Mouse (Mus musculus) liver, postnatal 0 days (tissue): ENCODE data around the gene Napepld. TPM values are rescaled to one million over a fixed set of nuclear protein-coding genes. Genes with fewer than 3 reads are reported as not detected.
A peak's percentile ranks its signal among the peaks of the same experiment; 100 is the strongest.

Experiments
- ATAC-seq: fragments of 200-750 bp; cut with Nextera tagmentation; 2 replicates; pipeline ENCODE4 v1.8.0; 2017; ENCODE audit warnings: mild to moderate bottlenecking, moderate library complexity
- DNase-seq: peaks from one replicate; pipeline ENCODE4 v3.0.0-alpha.2; 2016
- H3K27ac ChIP-seq: fragments of 300-500 bp; sonication (generic); 2 replicates; pipeline ENCODE4 v1.5.1; 2014; ENCODE audit warnings: antibody characterized with exemption, moderate library complexity, mild to moderate bottlenecking, low read depth
- H3K27me3 ChIP-seq: fragments of 300-500 bp; sonication (generic); 2 replicates; pipeline ENCODE4 v1.6.1; 2014; ENCODE audit warnings: low read length, control low read depth, mixed read lengths; ENCODE audit not compliant: insufficient read depth
- H3K36me3 ChIP-seq: fragments of 300-500 bp; sonication (generic); replicated peaks from 2 replicates; pipeline ENCODE4 v1.6.1; 2014; ENCODE audit warnings: mild to moderate bottlenecking, control low read depth, low read length, moderate library complexity, mixed read lengths; ENCODE audit not compliant: insufficient read depth
- H3K4me1 ChIP-seq: fragments of 300-500 bp; sonication (generic); 2 replicates; pipeline ENCODE4 v1.6.1; 2014; ENCODE audit warnings: antibody characterized with exemption, mild to moderate bottlenecking, control low read depth; ENCODE audit not compliant: insufficient read depth
- H3K4me2 ChIP-seq: fragments of 300-500 bp; sonication (generic); 2 replicates; pipeline ENCODE4 v1.6.1; 2014; ENCODE audit warnings: low read depth, mild to moderate bottlenecking, low read length, moderate library complexity, mixed read lengths
- H3K4me3 ChIP-seq: fragments of 300-500 bp; sonication (generic); 2 replicates; pipeline ENCODE4 v1.5.1; 2014; ENCODE audit warnings: low read depth, low read length
- H3K9ac ChIP-seq: fragments of 300-500 bp; sonication (generic); replicated peaks from 2 replicates; pipeline ENCODE4 v1.6.1; 2014; ENCODE audit warnings: mild to moderate bottlenecking, moderate library complexity
- H3K9me3 ChIP-seq: fragments of 300-500 bp; sonication (generic); 2 replicates; pipeline ENCODE4 v1.6.1; 2016; ENCODE audit warnings: mild to moderate bottlenecking, control low read depth, low read length, mixed read lengths
- CTCF ChIP-seq: sonication (generic); IDR thresholded peaks from 2 replicates; pipeline ENCODE4 v1.5.1; 2016; ENCODE audit warnings: antibody characterized with exemption, low read depth
- EP300 ChIP-seq: IDR thresholded peaks from 2 replicates; pipeline ENCODE4 v1.6.1; 2016; ENCODE audit warnings: antibody characterized with exemption, low read depth, mild to moderate bottlenecking
- WGBS: fragments of 180-500 bp; shearing (Covaris S2); extraction: QIAGEN DNeasy Blood & Tissue Kit; methylation state at CpG from one replicate; pipeline ENCODE4 v1.1.7; 2014; ENCODE audit not compliant: insufficient replicate concordance; 5-methylcytosine and 5-hydroxymethylcytosine counted together
- polyA plus RNA-seq: library from polyadenylated mRNA; unstranded; fragments of >200 nt; fragmentation: Nextera tagmentation; extraction: Ambion mirVana; gene quantifications from 2 replicates; pipeline ENCODE4 v1.2.1, GENCODE M21; 2015

Napepld gene
- polyA plus RNA-seq, 1 experiment from 2014 or later = 0.53 TPM

DNA sequence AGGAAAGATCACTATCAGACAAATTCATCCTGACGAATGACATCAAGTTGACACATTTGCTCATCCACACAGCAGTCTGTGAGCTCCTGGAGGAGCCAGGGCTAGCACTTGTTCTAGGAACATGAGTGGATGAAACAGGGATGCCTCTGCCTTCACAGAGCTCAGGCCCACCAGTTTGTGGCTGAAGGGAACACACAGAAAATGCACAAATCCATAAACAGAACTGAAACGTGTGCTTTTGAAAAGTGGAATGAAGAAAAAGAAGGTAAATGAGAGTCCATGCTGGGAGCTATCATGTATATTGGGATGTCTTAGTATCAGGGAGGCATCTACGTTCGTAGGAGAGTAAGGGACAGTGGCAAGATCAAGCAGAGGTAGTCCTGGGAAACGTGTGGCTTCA, 27.9 kb upstream of the Napepld start:
- DNase-seq (no peak), ATAC-seq (no peak)
- Histone ChIP-seq H3K4me1 (no peaks in the 10 kb centered on the region), H3K4me2 (no peak overlapping the region), H3K36me3 (no peaks in the 10 kb centered on the region), H3K9ac (no peak overlapping the region), H3K4me3 (no peak overlapping the region), H3K27ac (no peak overlapping the region), H3K9me3 (no peaks in the 10 kb centered on the region), H3K27me3 (no peaks in the 10 kb centered on the region)
- TF ChIP-seq EP300 (no peak), CTCF (no peak)
- WGBS = 70% methylated on average over 5 of the region's 5 CpGs

DNA sequence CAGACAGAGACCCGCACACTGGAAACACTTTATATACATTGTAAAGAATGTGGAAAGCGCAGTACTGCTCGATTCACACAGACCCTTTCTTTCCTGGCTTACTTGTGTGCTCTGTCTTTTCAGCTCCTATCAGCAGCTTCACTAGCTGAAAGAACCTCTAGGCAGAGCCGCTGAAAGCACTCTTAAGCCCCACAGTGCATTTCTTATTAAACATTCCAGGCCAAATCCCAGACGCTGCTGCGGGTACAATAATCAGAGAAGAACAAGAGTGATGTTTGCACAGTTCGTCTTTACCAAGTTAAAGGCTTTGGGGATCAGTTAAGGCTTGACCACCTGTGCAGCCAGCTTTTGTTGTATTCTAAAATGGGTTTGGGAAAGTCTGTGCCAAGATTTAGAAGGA, 23.7 kb upstream of the Napepld start:
- no peak overlapping the region for H3K9ac ChIP-seq
- no peaks in the 10 kb centered on the region for H3K36me3 ChIP-seq
- no peaks in the 10 kb centered on the region for H3K27me3 ChIP-seq
- WGBS = 70% methylated on average over 7 of the region's 7 CpGs
- ATAC-seq = no peak
- H3K27ac ChIP-seq = no peak overlapping the region
- no peak for TF ChIP-seq EP300
- no peak for TF ChIP-seq CTCF
- no peak for DNase-seq
- H3K4me3 ChIP-seq = no peak overlapping the region
- H3K4me2 ChIP-seq = no peak overlapping the region
- no peaks in the 10 kb centered on the region for H3K9me3 ChIP-seq
- H3K4me1 ChIP-seq = no peaks in the 10 kb centered on the region

DNA sequence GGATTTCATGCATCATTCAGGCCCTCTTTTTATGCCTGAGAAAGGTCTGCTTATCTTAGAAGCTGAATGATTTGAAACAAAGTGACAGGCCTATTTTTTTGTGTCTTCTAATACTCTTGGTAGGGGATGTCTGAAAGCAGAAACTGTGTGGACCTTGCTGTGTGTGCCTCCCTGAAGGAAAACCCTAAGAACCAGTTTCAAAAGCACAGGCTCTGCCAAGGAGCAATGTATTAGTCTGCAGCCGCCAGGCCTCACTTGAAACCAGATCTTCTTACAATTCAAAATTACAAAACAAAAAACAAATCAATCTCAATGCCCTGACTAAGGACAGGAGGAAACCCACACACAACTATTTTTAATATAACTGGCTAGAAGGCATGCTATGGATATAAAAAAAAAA, 23.2 kb upstream of the Napepld start:
- Histone ChIP-seq H3K27me3 (no peaks in the 10 kb centered on the region), H3K4me1 (no peaks in the 10 kb centered on the region), H3K27ac (no peak overlapping the region), H3K4me2 (no peak overlapping the region), H3K9me3 (no peaks in the 10 kb centered on the region), H3K4me3 (no peak overlapping the region), H3K9ac (no peak overlapping the region), H3K36me3 (no peaks in the 10 kb centered on the region)
- DNase-seq (no peak), ATAC-seq (no peak)
- no peak for TF ChIP-seq EP300
- TF ChIP-seq CTCF = no peak
- 77% methylated on average over 1 of the region's 1 CpGs for WGBS

- no peak overlapping the region for H3K4me3 ChIP-seq
- no peak for TF ChIP-seq EP300
- no peak for TF ChIP-seq CTCF
- H3K27ac ChIP-seq = no peak overlapping the region
- no peak for ATAC-seq
- 88% methylated on average over 2 of the region's 2 CpGs for WGBS
- H3K9me3 ChIP-seq = no peaks in the 10 kb centered on the region
- no peak for DNase-seq
- H3K36me3 ChIP-seq = no peaks in the 10 kb centered on the region
- no peak overlapping the region for H3K4me2 ChIP-seq
- H3K9ac ChIP-seq = no peak overlapping the region
- no peaks in the 10 kb centered on the region for H3K4me1 ChIP-seq
- H3K27me3 ChIP-seq = no peaks in the 10 kb centered on the region
These were observed 18.0 kb upstream of the Napepld start for GRCm38 (mm10) chr5:21719209-21719608.

DNA sequence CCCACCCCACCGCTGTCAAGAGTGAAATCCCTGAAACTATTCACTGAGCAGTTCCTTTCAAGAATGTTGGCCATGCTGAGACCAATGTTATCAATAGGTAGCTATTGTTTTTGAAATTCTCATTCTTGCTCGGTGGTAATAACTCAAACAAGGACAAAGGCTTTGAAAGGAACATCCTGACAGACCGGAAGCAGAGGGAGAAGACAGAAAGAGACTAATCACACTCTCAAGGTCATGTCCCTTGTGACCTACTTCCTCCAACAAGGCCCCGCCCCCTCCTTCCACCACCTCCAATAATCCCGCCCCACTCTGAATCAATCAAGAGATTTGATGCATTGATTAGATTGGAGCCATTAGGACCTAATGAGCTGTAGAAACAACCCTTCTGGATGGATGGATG, 17.4 kb upstream of the Napepld start:
- Histone ChIP-seq H3K4me1 (no peaks in the 10 kb centered on the region), H3K27me3 (no peaks in the 10 kb centered on the region), H3K4me3 (no peak overlapping the region), H3K9me3 (no peaks in the 10 kb centered on the region), H3K4me2 (no peak overlapping the region), H3K9ac (no peak overlapping the region), H3K27ac (no peak overlapping the region), H3K36me3 (no peaks in the 10 kb centered on the region)
- 77% methylated on average over 5 of the region's 5 CpGs for WGBS
- no peak for TF ChIP-seq EP300
- TF ChIP-seq CTCF = no peak
- DNase-seq (no peak), ATAC-seq (no peak)

DNA sequence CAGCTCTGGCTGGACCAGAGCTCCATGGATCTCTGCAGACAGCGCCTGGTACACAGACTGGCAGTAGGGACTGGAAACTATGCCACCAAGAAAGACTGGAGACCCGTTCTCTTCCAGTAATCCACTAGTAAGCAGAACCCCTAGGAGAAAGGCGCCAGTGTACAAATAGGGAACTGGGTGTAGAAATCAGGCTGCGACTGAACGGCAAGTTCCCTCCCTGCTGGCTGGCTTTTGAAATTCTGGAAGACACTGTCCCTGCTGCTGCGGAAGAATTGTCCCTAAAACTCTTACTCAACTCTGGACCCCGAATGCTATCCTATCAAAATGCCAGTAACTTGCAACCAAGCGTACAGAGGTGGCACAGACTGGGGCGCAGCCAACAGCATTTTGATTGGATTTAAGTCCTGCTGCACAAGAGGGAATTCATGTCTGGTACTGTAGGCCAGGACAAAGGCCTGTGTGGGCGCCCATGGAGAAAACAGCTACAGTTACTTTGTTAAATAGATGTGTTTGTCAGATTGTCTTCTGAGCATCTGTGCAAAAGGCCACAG, 16.0 kb upstream of the Napepld start:
- Histone ChIP-seq H3K27ac (no peak overlapping the region), H3K9me3 (no peaks in the 10 kb centered on the region), H3K27me3 (no peaks in the 10 kb centered on the region), H3K4me3 (no peak overlapping the region), H3K36me3 (no peaks in the 10 kb centered on the region), H3K4me1 (no peaks in the 10 kb centered on the region), H3K4me2 (no peak overlapping the region), H3K9ac (no peak overlapping the region)
- WGBS = 74% methylated on average over 10 of the region's 10 CpGs
- DNase-seq = no peak
- ATAC-seq = 0 out of 2 replicates have a peak, but pooled peaks have one; percentile 15
- no peak for TF ChIP-seq EP300

DNA sequence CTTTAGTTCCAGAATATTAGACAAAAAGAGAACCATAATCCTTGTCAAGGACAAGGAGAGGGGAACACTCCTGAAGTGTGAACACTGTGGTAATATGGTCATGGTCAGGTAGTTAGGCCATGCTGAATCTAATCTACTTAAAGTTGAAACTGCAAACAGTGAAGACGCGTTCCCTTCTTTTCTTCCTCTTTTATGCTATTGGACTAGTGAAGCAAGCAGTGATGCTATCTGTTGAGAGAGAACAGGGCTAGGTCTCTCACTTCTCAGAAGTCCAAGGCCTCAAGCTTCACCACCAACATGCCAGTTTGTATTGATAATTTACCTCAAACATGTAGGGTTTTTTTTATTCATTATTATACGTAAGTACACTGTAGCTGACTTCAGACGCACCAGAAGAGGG, 13.3 kb upstream of the Napepld start:
- Histone ChIP-seq H3K9me3 (no peaks in the 10 kb centered on the region), H3K27me3 (no peaks in the 10 kb centered on the region), H3K4me1 (no peaks in the 10 kb centered on the region), H3K4me3 (no peak overlapping the region), H3K9ac (no peak overlapping the region), H3K27ac (no peak overlapping the region), H3K36me3 (no peaks in the 10 kb centered on the region), H3K4me2 (no peak overlapping the region)
- DNase-seq (no peak), ATAC-seq (no peak)
- TF ChIP-seq CTCF (no peak), EP300 (no peak)
- WGBS = 67% methylated on average over 4 of the region's 4 CpGs
